Mouse (Mus musculus) kidney, postnatal 0 days (tissue): ENCODE measurements around the gene Serpinb1b. TPM values are rescaled to one million over a fixed set of nuclear protein-coding genes. Genes with fewer than 3 reads are reported as not detected.
A peak's percentile ranks its signal among the peaks of the same experiment; 100 is the strongest.

Source experiments
- ATAC-seq: fragments of 200-750 bp; cut with Nextera tagmentation; replicated peaks from 2 replicates; pipeline ENCODE4 v1.8.0; 2017; ENCODE audit warnings: low read depth, moderate number of reproducible peaks, moderate TSS enrichment, moderate library complexity; ENCODE audit not compliant: low FRiP score
- DNase-seq: peaks from one replicate; pipeline ENCODE4 v3.0.0-alpha.2; 2016; ENCODE audit warnings: low spot score
- H3K27ac ChIP-seq: fragments of 300-500 bp; sonication (generic); 2 replicates; pipeline ENCODE4 v1.5.1; 2014; ENCODE audit warnings: mild to moderate bottlenecking
- H3K27me3 ChIP-seq: fragments of 300-500 bp; sonication (generic); 2 replicates; pipeline ENCODE4 v1.6.1; 2014; ENCODE audit warnings: low read length, mixed read lengths; ENCODE audit not compliant: insufficient read depth
- H3K36me3 ChIP-seq: fragments of 300-500 bp; sonication (generic); 2 replicates; pipeline ENCODE4 v1.6.1; 2014; ENCODE audit warnings: low read length, mixed read lengths; ENCODE audit not compliant: insufficient read depth
- H3K4me1 ChIP-seq: fragments of 300-500 bp; sonication (generic); replicated peaks from 2 replicates; pipeline ENCODE4 v1.6.1; 2014; ENCODE audit warnings: antibody characterized with exemption, low read length, mixed read lengths; ENCODE audit not compliant: insufficient read depth
- H3K4me2 ChIP-seq: fragments of 300-500 bp; sonication (generic); 2 replicates; pipeline ENCODE4 v1.6.1; 2014; ENCODE audit warnings: mild to moderate bottlenecking, low read length, moderate library complexity, mixed read lengths
- H3K4me3 ChIP-seq: fragments of 300-500 bp; sonication (generic); replicated peaks from 2 replicates; pipeline ENCODE4 v1.5.1; 2014; ENCODE audit warnings: low read depth, low read length
- H3K9ac ChIP-seq: fragments of 300-500 bp; sonication (generic); 2 replicates; pipeline ENCODE4 v1.6.1; 2014; ENCODE audit warnings: low read depth, low read length
- H3K9me3 ChIP-seq: fragments of 300-500 bp; sonication (generic); replicated peaks from 2 replicates; pipeline ENCODE4 v1.6.1; 2016; ENCODE audit warnings: low read length, inconsistent platforms, mixed read lengths
- CTCF ChIP-seq: IDR thresholded peaks from 2 replicates; pipeline ENCODE4 v1.5.1; 2016; ENCODE audit warnings: antibody characterized with exemption, low read depth, mild to moderate bottlenecking, moderate library complexity
- WGBS: fragments of 180-500 bp; shearing (Covaris S2); extraction: QIAGEN DNeasy Blood & Tissue Kit; methylation state at CpG from one replicate; pipeline ENCODE4 v1.1.7; 2014; 5-methylcytosine and 5-hydroxymethylcytosine counted together
- polyA plus RNA-seq: library from polyadenylated mRNA; unstranded; fragments of >200 nt; fragmentation: Nextera tagmentation; extraction: Ambion mirVana; gene quantifications from 2 replicates; pipeline ENCODE4 v1.2.1, GENCODE M21; 2015

The Serpinb1b gene
- polyA plus RNA-seq, 1 experiment from 2014 or later, result not detected

DNA sequence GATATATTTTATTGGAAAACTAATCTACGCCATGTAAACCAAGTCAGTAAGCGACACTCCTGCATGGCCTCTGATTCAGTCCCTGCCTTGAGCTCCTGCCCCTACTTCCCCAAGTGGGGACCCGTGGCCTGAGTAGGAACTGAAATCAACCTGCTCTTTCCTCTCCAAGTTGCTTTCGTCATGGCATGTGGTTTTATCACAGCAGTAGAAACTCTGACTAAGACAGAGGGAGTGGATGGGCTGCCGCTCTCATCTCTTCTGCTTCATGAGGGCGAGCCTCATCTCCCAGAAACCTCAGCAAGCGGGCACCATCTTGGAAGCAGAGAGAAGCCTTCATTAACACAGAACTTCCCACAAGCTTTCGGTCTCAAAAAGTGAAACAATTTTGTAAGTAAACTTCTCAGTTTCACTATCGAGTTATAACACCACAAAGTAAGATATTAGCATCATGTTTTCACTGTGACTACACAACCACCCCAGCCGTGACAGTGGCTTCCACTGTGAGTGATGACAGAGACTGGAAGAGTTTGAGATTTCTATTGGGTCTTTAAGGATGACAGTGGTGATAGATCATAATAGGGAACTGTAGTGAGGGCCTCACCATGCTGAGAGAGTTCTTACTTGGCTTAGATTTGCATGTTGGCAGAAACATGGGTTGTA, 1.2 kb upstream of the Serpinb1b start:
- TF ChIP-seq CTCF, result no peak
- Histone ChIP-seq H3K4me3 (no peak overlapping the region), H3K4me2 (no peak overlapping the region), H3K27ac (no peak overlapping the region), H3K9me3 (no peaks in the 10 kb centered on the region), H3K9ac (no peak overlapping the region), H3K36me3 (no peaks in the 10 kb centered on the region), H3K27me3 (no peaks in the 10 kb centered on the region), H3K4me1 (no peaks in the 10 kb centered on the region)
- WGBS, result 88% methylated on average over 10 of the region's 10 CpGs
- ATAC-seq, result no peak
- no peak for DNase-seq

DNA sequence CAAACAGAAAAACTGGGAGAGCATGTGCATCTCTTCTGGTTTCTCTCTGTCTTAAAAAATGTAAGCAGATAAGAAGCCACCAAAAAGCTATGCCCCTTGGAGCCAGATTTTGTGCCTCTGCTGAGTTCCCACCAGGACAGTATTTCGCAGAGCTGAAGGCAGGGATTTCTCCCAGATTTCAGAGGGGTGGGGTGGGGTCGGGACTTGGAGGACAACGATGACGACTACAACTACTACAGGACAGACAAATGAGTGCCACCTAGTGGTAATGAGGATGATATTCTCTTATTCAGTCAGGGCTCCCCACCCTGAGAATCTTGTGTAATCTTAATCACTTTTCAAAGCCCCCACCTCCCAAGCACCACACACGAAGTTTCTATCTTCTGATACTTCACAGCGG, 1.0 kb downstream of the Serpinb1b start:
- 22% methylated on average over 6 of the region's 6 CpGs for WGBS
- ATAC-seq, result no peak
- no peaks in the 10 kb centered on the region for H3K27me3 ChIP-seq
- H3K27ac ChIP-seq, result no peak overlapping the region
- no peak overlapping the region for H3K9ac ChIP-seq
- peak overlapping the region; percentile 29; the same call in 1 of the 2 replicates for H3K4me2 ChIP-seq
- no peak overlapping the region for H3K4me3 ChIP-seq
- H3K9me3 ChIP-seq, result no peaks in the 10 kb centered on the region
- no peaks in the 10 kb centered on the region for H3K4me1 ChIP-seq
- TF ChIP-seq CTCF, result peak; percentile 67
- H3K36me3 ChIP-seq, result no peaks in the 10 kb centered on the region
- DNase-seq, result peak; percentile 81

DNA sequence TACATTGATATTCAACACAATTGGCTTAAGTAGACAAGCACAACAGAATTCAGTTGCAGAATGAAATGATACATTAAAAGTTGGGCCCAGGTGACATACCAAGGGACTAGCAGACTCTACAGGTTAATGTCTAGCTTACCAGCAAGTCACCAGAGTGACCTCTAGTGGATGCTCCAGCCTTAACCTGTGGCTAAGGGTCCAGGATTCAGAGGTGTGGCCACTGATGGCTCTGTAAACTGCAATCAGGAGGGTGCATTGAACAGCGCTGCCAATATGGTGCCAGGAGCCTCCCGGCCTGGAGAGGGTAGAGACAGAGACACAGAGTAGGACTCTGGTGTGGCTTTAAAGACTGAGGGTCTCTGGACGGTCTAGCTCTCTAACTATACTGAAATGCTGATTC, 2.0 kb downstream of the Serpinb1b start:
- 18% methylated on average over 3 of the region's 3 CpGs for WGBS
- Histone ChIP-seq H3K9me3 (no peaks in the 10 kb centered on the region), H3K27me3 (no peaks in the 10 kb centered on the region), H3K27ac (no peak overlapping the region), H3K4me3 (no peak overlapping the region), H3K4me1 (no peaks in the 10 kb centered on the region), H3K36me3 (no peaks in the 10 kb centered on the region), H3K9ac (no peak overlapping the region), H3K4me2 (no peak overlapping the region)
- DNase-seq (peak; percentile 23), ATAC-seq (no peak)
- peak; percentile 68 for TF ChIP-seq CTCF

DNA sequence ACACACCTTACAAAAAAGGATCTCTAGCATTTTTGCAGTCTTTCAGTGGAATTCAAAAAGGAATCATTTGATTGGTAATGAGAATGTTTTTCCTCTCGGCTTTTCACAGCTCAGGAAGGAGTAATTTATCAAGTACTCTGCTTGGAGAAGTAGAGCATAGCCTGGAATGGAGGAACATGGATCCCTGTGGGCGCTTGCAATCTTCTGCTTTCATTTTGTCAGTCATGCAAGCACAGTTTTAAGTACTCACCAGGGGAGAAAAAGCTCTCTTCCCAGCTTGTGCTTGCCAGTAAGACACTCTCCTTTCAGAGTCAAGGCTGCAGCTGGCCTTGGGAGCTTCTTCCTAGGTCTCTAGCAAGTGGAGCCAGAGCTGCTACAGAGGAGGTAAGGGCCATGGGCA, 5.5 kb downstream of the Serpinb1b start:
- WGBS, result 60% methylated on average over 2 of the region's 2 CpGs
- ATAC-seq, result no peak
- no peak overlapping the region for H3K4me3 ChIP-seq

DNA sequence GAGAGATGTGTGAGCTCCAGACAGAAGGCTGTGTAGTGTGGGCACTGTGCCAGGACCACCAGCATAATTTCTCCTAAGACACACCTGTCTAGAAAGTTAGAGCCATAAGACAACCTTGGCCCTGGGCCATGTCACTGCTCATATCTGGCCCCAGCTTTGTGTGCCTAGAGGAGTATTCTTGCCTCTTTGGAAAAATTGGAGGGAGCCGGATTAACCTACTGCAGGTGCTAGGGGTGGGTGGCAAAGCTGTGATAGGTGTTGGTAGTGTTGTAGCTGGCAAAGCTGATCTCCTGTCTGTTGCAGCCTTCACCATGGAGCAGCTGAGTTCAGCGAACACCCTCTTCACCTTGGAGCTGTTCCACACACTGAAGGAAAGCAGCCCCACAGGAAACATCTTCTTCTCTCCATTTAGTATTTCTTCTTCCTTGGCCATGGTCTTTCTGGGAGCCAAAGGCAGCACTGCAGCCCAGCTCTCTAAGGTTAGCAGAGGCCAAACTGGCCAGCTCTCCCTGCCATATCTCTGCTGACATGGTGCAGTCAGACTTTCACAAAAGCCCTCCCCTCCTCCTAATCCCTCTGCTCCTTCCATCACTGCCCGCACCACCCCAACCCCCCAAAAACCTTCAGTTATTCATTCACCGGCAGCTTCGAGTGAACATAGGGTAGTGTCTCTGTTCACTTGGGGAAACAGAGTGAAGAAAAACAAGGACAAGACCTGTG, 6.8 kb downstream of the Serpinb1b start:
- Histone ChIP-seq H3K27ac (no peak overlapping the region), H3K4me2 (no peak overlapping the region), H3K4me3 (no peak overlapping the region), H3K9me3 (no peaks in the 10 kb centered on the region), H3K9ac (no peak overlapping the region), H3K4me1 (no peaks in the 10 kb centered on the region), H3K36me3 (no peaks in the 10 kb centered on the region), H3K27me3 (no peaks in the 10 kb centered on the region)
- no peak for TF ChIP-seq CTCF
- 61% methylated on average over 5 of the region's 5 CpGs for WGBS
- DNase-seq (no peak), ATAC-seq (no peak)

More for the DNA sequence above, 5.5 kb downstream of the Serpinb1b start:
- Histone ChIP-seq H3K9me3 (no peaks in the 10 kb centered on the region), H3K36me3 (no peaks in the 10 kb centered on the region), H3K4me1 (no peaks in the 10 kb centered on the region), H3K27ac (no peak overlapping the region), H3K4me2 (no peak overlapping the region), H3K27me3 (no peaks in the 10 kb centered on the region), H3K9ac (no peak overlapping the region)
- TF ChIP-seq CTCF, result no peak
- no peak for DNase-seq

DNA sequence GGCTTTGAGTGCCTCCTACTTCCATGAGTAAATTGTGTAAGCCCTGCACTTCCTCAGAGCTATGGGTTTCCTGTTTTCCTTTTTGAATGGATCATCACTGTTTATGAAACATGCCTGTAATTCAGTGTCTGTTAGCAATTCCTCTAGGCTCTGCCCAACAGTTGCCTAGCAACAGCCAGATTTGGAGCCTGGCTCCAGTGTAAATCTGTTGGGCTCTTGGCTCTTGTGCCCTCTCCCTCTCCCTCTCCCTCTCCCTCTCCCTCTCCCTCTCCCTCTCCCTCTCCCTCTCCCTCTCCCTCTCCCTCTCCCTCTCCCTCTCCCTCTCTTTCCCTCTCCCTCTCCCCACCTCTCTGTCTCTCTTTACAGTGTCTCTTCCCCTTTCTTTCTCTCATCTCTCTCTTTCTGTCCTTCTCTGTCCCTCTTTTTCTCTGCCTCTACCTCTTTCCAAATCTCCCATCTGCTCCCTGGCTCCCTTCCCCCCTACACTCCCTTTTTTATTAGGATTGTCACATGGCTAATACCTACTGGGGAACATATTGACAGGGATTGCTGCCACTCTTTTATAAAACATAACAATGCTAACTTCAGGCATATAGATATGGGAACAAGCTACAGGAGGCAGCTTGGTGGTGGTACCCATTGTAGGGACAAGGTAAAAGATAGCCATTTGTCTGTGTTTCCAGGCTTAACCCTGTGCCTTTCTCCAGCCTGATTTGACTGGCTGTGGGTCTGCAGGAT, 7.5 kb downstream of the Serpinb1b start:
- H3K9ac ChIP-seq, result no peak overlapping the region
- no peak overlapping the region for H3K4me3 ChIP-seq
- no peaks in the 10 kb centered on the region for H3K36me3 ChIP-seq
- no peak for DNase-seq
- no peaks in the 10 kb centered on the region for H3K4me1 ChIP-seq
- no peak for TF ChIP-seq CTCF
- H3K9me3 ChIP-seq, result no peaks in the 10 kb centered on the region
- H3K27ac ChIP-seq, result no peak overlapping the region
- no peaks in the 10 kb centered on the region for H3K27me3 ChIP-seq
- no peak for ATAC-seq
- H3K4me2 ChIP-seq, result no peak overlapping the region
